Mouse (Mus musculus) lung, embryonic 15.5 days (tissue): ENCODE measurements around the gene A430078G23Rik. TPM values are rescaled to one million over a fixed set of nuclear protein-coding genes. Genes with fewer than 3 reads are reported as not detected.
"Not testable (repeated sequence)": the region's sequence is repeated elsewhere in the genome, so short reads cannot be mapped to it uniquely, and the experiment has no call there.

Source experiments
- ATAC-seq: fragments of 200-750 bp; cut with Nextera tagmentation; 2 replicates; pipeline ENCODE4 v1.8.0; 2017; ENCODE audit warnings: moderate number of reproducible peaks, borderline replicate concordance; ENCODE audit not compliant: low FRiP score, low TSS enrichment; ENCODE audit errors: extremely low read depth
- H3K27ac ChIP-seq: fragments of 300-500 bp; sonication (generic); 2 replicates; pipeline ENCODE4 v1.5.1; 2015; ENCODE audit warnings: moderate library complexity, mild to moderate bottlenecking, inconsistent platforms
- H3K27me3 ChIP-seq: fragments of 300-500 bp; sonication (generic); 2 replicates; pipeline ENCODE4 v1.6.1; 2015; ENCODE audit warnings: inconsistent platforms
- H3K36me3 ChIP-seq: fragments of 300-500 bp; sonication (generic); 2 replicates; pipeline ENCODE4 v1.6.1; 2015; ENCODE audit warnings: inconsistent platforms
- H3K4me1 ChIP-seq: fragments of 300-500 bp; sonication (generic); 2 replicates; pipeline ENCODE4 v1.6.1; 2015; ENCODE audit warnings: inconsistent platforms
- H3K4me2 ChIP-seq: fragments of 300-500 bp; sonication (generic); 2 replicates; pipeline ENCODE4 v1.6.1; 2015; ENCODE audit warnings: inconsistent platforms, mild to moderate bottlenecking, moderate library complexity
- H3K4me3 ChIP-seq: fragments of 300-500 bp; sonication (generic); 2 replicates; pipeline ENCODE4 v1.5.1; 2015; ENCODE audit warnings: mild to moderate bottlenecking, inconsistent platforms
- H3K9ac ChIP-seq: fragments of 300-500 bp; sonication (generic); 2 replicates; pipeline ENCODE4 v1.6.1; 2015; ENCODE audit warnings: inconsistent platforms
- H3K9me3 ChIP-seq: fragments of 300-500 bp; sonication (generic); 2 replicates; pipeline ENCODE4 v1.6.1; 2016; ENCODE audit warnings: inconsistent platforms
- WGBS: fragments of 180-500 bp; shearing (Covaris S2); methylation state at CpG from one replicate; pipeline ENCODE4 v1.1.7; 2015; 5-methylcytosine and 5-hydroxymethylcytosine counted together
- polyA plus RNA-seq: library from polyadenylated mRNA; unstranded; fragments of >200 nt; fragmentation: Nextera tagmentation; extraction: Ambion mirVana; gene quantifications from 2 replicates; pipeline ENCODE4 v1.2.1, GENCODE M21; 2015

A430078G23Rik gene
- polyA plus RNA-seq = 0.08 and 0.59 TPM in 2 replicates

DNA sequence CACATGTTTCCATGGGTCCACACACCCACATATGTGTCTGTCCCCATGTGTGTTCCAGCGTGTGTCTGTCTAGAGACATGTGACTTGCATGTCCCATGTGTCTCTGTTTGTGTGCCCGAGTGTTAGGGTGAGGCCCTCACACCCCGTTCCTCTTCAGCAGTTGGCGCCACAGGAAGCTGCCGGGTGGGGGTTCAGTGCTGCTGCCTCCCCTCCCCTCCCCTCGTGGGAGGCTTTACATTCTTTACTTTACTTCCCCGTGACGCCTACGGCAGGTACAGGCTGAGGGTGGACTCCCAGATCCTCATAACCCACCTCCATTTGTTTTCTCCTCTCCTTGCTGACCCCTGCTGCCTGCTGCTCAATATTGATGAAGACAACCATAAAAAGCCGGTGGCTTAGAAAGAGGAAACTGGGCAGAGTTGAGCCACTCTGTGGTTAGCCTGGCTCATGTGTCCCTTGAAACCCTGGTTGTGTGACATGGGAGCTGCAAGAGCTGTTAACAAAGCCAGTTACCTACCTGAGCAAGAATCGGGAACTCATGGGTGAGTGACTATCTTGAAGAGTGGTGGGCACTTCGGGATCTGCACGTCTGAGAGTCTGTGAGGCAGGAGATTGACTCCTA is at the start of gene A430078G23Rik:
A430078G23Rik (plus strand) TSS at position 227 of the 622 bp plus-strand sequence.
- 45% methylated on average over 13 of the region's 13 CpGs for WGBS
- Histone ChIP-seq H3K36me3 (no peaks in the 10 kb centered on the region), H3K27me3 (no peaks in the 10 kb centered on the region), H3K4me1 (peaks cover 14% of the 10 kb centered on the region), H3K27ac (peak within 1 kb of the TSS; percentile 30; the same call in 1 of the 2 replicates), H3K9ac (no peak within 1 kb of the TSS), H3K4me2 (peak within 1 kb of the TSS; percentile 18), H3K9me3 (no peaks in the 10 kb centered on the region), H3K4me3 (no peak within 1 kb of the TSS)
- ATAC-seq = no peak

DNA sequence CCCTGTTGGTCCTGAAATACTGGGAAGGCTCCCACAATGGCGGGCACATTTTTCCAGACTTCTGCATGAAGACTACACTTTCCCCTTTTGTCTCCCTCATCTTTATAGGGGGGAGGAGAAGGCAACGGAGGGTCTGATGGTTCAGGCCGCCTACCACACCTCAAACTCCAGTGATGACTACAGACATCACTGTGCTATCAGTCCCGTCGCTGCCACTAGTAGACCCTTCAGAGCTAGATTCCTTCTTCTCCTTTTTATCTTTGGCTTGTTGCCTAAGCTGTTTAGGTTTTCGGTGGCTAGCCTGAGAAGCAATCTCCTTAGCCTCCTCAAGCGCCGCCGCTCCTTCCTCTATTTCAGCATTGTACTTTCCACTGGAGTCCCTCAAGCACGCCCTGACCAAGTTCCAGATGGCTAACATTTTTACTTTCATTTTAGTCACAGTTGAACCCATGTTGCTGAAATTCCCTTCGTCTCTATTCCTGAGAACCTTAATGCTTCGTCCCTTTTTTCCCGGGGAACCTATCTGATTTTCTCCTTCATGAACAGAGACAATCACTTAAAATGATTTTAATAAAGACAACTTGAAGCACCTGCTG is 44.9 kb upstream of the A430078G23Rik start:
- H3K36me3 ChIP-seq = not testable (repeated sequence)

DNA sequence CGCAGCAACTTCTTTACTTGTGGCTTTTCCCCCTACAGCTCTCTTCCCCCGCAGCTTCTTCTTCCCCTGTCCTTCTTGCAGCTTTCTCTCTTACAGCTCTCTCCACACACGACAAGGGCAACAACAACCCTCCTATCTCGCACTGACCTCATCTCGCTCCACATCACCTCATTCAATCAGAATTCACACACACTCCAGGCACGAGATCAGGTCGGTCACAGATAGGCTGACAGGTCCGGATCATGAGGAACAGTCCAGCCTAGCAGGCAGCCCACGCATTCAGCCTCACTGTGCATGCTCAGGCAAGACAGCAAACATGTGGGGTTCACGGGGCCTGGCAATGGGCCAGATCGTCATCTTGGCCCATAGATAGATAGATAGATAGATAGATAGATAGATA is 43.6 kb upstream of the A430078G23Rik start:
- H3K9ac ChIP-seq = no peak overlapping the region
- H3K27me3 ChIP-seq = no peaks in the 10 kb centered on the region
- no peak overlapping the region for H3K4me2 ChIP-seq
- H3K36me3 ChIP-seq = no peaks in the 10 kb centered on the region
- no peak for ATAC-seq
- H3K9me3 ChIP-seq = no peaks in the 10 kb centered on the region
- no peaks in the 10 kb centered on the region for H3K4me1 ChIP-seq
- 83% methylated on average over 11 of the region's 11 CpGs for WGBS
- no peak overlapping the region for H3K27ac ChIP-seq
- H3K4me3 ChIP-seq = no peak overlapping the region

More for the DNA sequence above, 44.9 kb upstream of the A430078G23Rik start:
- H3K9me3 ChIP-seq, H3K27ac ChIP-seq, H3K4me3 ChIP-seq, H3K9ac ChIP-seq, H3K4me2 ChIP-seq, H3K4me1 ChIP-seq, ATAC-seq, H3K27me3 ChIP-seq: not testable (repeated sequence)
- 91% methylated on average over 13 of the region's 13 CpGs for WGBS

DNA sequence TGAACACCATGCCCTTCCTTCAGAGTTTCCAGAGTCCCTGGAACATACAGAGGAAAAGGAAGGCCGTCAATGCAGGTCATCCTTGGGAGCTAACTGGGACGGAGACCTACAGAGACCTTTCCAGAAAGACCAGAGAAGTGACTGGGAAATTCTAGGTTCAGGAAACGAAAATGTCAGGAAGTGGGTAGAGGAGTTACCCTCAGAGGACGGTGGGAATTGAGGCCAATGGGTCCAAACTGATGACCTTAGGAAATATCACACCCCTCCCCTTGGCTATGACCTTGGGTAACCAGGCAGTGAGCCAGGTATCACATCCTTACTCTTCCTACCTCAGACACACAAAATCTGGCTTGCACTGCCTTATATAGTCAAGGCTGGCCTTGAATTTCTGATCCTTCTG is 41.7 kb upstream of the A430078G23Rik start:
- H3K27ac ChIP-seq = no peak overlapping the region

DNA sequence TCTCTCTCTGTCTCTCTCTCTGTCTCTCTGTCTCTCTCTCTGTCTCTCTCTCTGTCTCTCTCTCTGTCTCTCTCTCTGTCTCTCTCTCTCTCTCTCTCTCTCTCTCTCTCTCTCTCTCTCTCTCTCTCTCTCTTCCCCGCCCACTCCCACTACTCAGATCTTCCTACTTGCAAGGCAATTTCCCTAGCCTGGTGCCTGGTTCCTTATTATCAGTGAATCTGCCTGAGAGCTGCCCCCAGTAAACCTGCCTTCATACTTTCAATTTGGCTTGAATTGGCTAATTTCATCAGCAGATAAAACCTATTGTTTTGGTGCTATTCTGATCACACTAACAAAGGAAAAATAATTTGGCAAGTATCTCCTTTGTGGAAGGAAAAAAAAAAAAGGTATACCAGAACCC is 39.8 kb upstream of the A430078G23Rik start:
- not testable (repeated sequence) for H3K27me3 ChIP-seq, ATAC-seq, H3K4me2 ChIP-seq, H3K36me3 ChIP-seq, H3K4me3 ChIP-seq, H3K4me1 ChIP-seq, H3K27ac ChIP-seq, H3K9me3 ChIP-seq, H3K9ac ChIP-seq
- WGBS = 78% methylated on average over 1 of the region's 1 CpGs

More for the DNA sequence above, 41.7 kb upstream of the A430078G23Rik start:
- Histone ChIP-seq H3K4me3 (no peak overlapping the region), H3K4me1 (no peaks in the 10 kb centered on the region), H3K9ac (no peak overlapping the region), H3K27me3 (no peaks in the 10 kb centered on the region), H3K9me3 (no peaks in the 10 kb centered on the region), H3K36me3 (no peaks in the 10 kb centered on the region), H3K4me2 (no peak overlapping the region)
- 70% methylated on average over 4 of the region's 4 CpGs for WGBS
- ATAC-seq = no peak

DNA sequence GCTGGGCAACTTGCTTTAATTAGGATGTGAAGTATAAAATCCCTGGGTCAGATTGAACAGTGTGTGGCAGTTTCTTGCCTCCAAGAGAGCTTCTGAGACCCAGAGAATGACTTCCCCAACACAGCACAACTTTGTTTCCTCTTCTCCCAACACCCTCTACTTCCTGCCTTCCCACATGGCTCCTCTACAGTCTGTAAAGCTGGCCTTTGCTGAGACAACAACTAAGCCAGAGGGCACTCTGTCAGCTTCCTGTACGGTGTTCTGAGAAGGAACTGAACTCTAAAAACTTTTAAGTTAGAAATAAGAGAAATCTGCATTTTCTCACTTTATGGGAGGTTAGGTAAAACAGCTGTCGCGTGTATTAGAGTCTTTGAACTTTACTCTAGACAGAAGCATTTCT is 39.4 kb upstream of the A430078G23Rik start:
- Histone ChIP-seq H3K4me3 (no peak overlapping the region), H3K27me3 (no peaks in the 10 kb centered on the region), H3K27ac (no peak overlapping the region), H3K9ac (no peak overlapping the region), H3K4me2 (no peak overlapping the region), H3K36me3 (no peaks in the 10 kb centered on the region), H3K9me3 (no peaks in the 10 kb centered on the region), H3K4me1 (no peaks in the 10 kb centered on the region)
- 56% methylated on average over 3 of the region's 3 CpGs for WGBS
- no peak for ATAC-seq

DNA sequence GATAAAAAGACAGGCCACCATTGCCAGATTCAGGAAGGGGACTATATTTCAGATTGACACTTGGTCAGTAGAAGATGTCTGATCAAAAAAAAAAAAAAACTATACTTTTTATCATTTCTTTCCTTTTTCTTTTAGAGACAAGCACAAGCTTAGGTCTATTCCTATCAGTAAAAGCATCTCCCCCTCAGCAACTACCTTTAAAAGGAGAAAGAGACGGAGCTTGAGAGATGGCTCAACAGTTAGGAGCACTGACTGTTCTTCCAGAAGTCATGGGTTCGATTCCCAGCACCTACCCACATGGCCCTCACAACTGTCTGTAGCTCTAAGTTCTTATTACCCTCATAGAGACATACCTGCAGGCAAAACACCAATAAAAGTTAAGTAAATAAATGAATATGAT is 38.9 kb upstream of the A430078G23Rik start:
- WGBS = 73% methylated on average over 2 of the region's 2 CpGs
- no peaks in the 10 kb centered on the region for H3K36me3 ChIP-seq
- H3K27ac ChIP-seq = no peak overlapping the region
- H3K9me3 ChIP-seq = no peaks in the 10 kb centered on the region
- no peak overlapping the region for H3K4me3 ChIP-seq
- H3K4me2 ChIP-seq = no peak overlapping the region
- H3K9ac ChIP-seq = no peak overlapping the region
- ATAC-seq = no peak
- no peaks in the 10 kb centered on the region for H3K27me3 ChIP-seq
- H3K4me1 ChIP-seq = no peaks in the 10 kb centered on the region

DNA sequence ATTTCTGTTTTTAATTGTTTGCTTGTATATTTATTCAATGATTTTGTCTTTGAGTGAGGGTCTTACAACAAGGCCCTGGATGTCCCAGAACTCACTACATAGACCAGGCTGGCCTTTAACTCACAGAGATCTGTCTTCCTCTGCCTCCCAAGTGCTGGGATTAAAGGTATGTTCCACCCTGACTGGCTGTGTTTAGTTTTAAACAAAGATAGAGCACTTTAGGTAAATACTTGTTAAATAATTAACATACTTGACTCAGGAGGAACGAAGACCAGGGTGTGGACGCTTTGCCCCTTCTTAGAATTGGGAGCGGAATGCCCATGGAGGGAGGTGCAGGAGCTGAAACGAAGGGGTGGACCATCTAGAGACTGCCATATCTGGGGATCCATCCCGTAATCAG is 36.6 kb upstream of the A430078G23Rik start:
- ATAC-seq = no peak
- no peak overlapping the region for H3K9ac ChIP-seq
- no peak overlapping the region for H3K27ac ChIP-seq
- H3K36me3 ChIP-seq = no peaks in the 10 kb centered on the region
- no peaks in the 10 kb centered on the region for H3K4me1 ChIP-seq
- no peaks in the 10 kb centered on the region for H3K9me3 ChIP-seq
- WGBS = 59% methylated on average over 5 of the region's 5 CpGs
- no peaks in the 10 kb centered on the region for H3K27me3 ChIP-seq
- no peak overlapping the region for H3K4me2 ChIP-seq
- no peak overlapping the region for H3K4me3 ChIP-seq

DNA sequence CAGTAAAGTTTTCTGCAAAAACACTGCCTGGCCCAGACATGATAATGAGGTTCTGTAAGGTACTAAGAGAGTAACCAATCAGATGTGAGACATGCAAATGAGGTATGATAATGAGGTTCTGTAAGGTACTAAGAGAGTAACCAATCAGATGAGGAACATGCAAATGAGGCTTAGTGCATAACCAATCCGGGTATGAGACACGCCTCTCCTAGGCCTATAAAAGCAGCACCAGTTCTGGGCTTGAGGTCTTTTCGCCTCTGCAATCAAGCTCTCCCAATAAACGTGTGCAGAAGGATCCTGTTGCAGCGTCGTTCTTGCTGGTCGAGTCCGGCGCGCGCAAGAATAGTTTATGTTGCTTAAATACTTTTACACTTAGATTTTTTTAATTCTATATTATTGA is 33.9 kb upstream of the A430078G23Rik start:
- WGBS = 86% methylated on average over 11 of the region's 11 CpGs
- H3K4me1 ChIP-seq, H3K27ac ChIP-seq, H3K9ac ChIP-seq, H3K27me3 ChIP-seq, H3K9me3 ChIP-seq, H3K4me2 ChIP-seq, H3K36me3 ChIP-seq, ATAC-seq, H3K4me3 ChIP-seq: not testable (repeated sequence)

DNA sequence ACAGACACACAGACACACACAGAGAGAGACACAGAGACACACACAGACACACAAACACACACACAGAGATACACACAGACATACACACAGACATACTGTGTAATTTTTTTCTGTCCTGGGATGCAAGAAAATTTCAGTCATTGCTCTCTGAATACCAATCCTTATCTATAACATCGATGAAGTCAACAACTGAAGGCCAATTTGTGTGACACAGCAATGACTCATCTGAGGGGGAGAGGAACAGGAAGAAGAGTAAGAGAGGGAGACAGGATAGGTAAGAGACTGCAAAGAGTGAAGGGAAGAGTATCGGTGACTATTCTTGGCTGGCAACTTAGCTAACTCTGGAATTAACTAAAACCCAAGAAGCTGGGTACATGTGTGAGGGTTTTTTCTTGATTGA is 29.0 kb upstream of the A430078G23Rik start:
- no peaks in the 10 kb centered on the region for H3K4me1 ChIP-seq
- H3K27me3 ChIP-seq = no peaks in the 10 kb centered on the region
- H3K27ac ChIP-seq = no peak overlapping the region
- no peaks in the 10 kb centered on the region for H3K9me3 ChIP-seq
- H3K36me3 ChIP-seq = no peaks in the 10 kb centered on the region
- ATAC-seq = no peak
- WGBS = 71% methylated on average over 2 of the region's 2 CpGs
- H3K4me3 ChIP-seq = no peak overlapping the region
- no peak overlapping the region for H3K4me2 ChIP-seq
- H3K9ac ChIP-seq = no peak overlapping the region

DNA sequence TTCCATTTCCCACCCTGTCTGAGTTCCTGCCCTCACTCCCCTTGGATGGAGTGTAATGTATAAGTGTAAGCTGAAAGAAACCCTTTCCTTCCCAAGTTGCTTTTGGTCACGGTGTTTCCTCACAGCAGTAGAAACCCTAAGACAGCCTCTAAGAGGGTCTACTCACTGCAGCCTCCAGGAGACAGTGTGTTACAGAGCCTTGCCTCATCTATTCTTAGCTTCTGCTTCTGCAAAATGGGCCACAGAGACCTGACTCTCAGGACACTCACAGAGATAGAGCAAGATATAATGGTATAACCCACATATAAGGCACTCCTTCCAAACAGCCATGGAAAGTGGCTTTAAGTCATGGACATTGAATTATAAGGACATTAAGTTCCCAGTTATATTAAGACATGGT is 26.2 kb upstream of the A430078G23Rik start:
- no peak overlapping the region for H3K27ac ChIP-seq
- no peak overlapping the region for H3K4me2 ChIP-seq
- no peak for ATAC-seq

DNA sequence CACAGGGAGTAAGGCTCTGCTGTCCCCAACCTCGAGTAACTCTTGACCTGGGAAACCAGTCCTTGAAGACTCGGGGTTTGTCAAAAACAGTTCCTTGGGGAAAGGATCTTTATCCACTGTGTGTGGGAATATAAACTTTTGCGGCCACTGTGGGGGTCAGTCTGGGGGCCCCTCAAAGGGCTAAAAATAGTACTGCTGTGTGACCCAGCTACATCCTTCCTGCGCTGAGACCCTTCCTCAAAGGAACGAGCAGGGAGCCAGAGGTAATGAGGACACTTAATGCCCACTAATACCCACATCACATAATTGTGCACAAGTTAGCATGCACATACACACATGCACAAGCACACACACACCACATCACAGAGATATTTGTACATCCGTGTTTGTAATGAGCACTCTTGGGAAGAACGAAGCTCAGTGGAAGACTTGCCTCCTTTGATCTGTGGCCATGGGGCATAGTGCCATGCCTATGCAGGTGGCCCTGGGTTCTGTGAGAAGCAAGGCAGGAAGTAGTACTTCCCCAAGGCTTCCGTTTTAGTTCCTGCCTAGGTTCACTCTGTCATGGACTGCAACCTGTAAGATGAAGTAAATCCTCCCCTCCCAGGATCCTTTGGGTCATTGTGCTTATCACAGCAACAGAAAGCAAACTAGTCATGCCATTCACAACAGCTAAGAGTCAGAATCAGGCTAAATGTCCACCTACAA is 25.5 kb upstream of the A430078G23Rik start:
- Histone ChIP-seq H3K36me3 (no peaks in the 10 kb centered on the region), H3K9me3 (no peaks in the 10 kb centered on the region), H3K27me3 (no peaks in the 10 kb centered on the region), H3K9ac (no peak overlapping the region), H3K27ac (no peak overlapping the region), H3K4me1 (no peaks in the 10 kb centered on the region), H3K4me2 (no peak overlapping the region), H3K4me3 (no peak overlapping the region)
- 49% methylated on average over 8 of the region's 8 CpGs for WGBS
- peak; percentile 24; the same call in 1 of the 2 replicates for ATAC-seq

More for the DNA sequence above, 26.2 kb upstream of the A430078G23Rik start:
- Histone ChIP-seq H3K36me3 (no peaks in the 10 kb centered on the region), H3K4me1 (no peaks in the 10 kb centered on the region), H3K9me3 (no peaks in the 10 kb centered on the region), H3K27me3 (no peaks in the 10 kb centered on the region), H3K9ac (no peak overlapping the region), H3K4me3 (no peak overlapping the region)
- WGBS = 77% methylated on average over 1 of the region's 1 CpGs
